Mouse (Mus musculus): ENCODE measurements around the gene Bpifb5. TPM values are rescaled to one million over a fixed set of nuclear protein-coding genes. Genes with fewer than 3 reads are reported as not detected.
"Not testable (repeated sequence)": the region's sequence is repeated elsewhere in the genome, so short reads cannot be mapped to it uniquely, and the experiment has no call there.

Bpifb5 gene
- polyA plus RNA-seq, 1 experiment from 2014 or later = 0.37 TPM

DNA sequence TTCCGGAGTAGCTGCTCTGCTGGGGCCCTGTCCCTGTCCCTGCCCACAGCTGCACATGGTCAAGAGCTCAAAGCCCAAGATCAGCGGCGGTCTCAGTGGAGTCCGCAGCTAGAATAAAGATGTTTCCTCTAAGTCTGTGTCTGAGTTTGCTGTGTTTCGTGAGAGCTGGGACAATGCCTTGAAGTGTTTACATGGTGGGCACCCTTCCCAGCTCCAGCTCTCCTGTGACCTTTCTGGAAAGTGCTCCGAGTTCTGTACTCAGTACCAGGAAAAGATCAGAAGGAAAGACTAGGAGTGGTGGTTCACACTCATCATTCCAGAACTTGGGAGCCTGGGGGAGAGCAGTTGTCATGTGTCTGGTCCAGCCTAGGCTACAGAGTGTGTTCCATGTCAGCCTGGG, 17.2 kb downstream of the Bpifb5 start:
- Histone ChIP-seq H3K4me1 (no peaks in the 10 kb centered on the region), H3K36me3 (no peaks in the 10 kb centered on the region), H3K4me3 (no peak overlapping the region), H3K4me2 (no peak overlapping the region), H3K27ac (replicated peaks) (no peak overlapping the region), H3K9me3 (no peaks in the 10 kb centered on the region), H3K27me3 (replicated peaks) (no peaks in the 10 kb centered on the region), H3K9ac (no peak overlapping the region)
- no peak for ATAC-seq (ENCODE audit: extremely low read depth, insufficient number of reproducible peaks, low FRiP score, low TSS enrichment)
- WGBS = 75% methylated on average over 6 of the region's 6 CpGs

DNA sequence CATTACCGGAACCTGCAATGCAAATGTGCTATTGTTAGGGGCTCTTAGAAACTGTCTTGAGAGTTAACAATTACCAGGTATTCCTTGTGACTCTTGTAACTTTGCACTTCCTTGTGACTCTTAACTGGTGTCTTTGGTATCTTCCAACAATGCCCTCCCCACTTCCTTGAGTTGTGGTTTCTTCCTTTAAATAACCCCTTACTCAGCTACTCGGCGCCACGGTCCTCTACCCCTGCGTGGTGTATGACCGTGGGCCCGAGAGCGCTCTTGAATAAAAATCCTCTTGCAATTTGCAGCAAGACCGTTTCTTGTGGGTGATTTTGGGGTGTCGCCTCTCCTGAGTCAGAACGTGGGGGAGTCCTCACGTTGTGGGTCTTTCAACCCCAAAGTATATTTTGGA, 19.2 kb downstream of the Bpifb5 start:
- H3K36me3 ChIP-seq; H3K27ac ChIP-seq (replicated peaks); H3K4me1 ChIP-seq; ATAC-seq (ENCODE audit: extremely low read depth, insufficient number of reproducible peaks, low FRiP score, low TSS enrichment); H3K4me2 ChIP-seq; H3K9ac ChIP-seq; H3K27me3 ChIP-seq (replicated peaks); H3K4me3 ChIP-seq; H3K9me3 ChIP-seq: not testable (repeated sequence)
- 88% methylated on average over 11 of the region's 12 CpGs for WGBS

DNA sequence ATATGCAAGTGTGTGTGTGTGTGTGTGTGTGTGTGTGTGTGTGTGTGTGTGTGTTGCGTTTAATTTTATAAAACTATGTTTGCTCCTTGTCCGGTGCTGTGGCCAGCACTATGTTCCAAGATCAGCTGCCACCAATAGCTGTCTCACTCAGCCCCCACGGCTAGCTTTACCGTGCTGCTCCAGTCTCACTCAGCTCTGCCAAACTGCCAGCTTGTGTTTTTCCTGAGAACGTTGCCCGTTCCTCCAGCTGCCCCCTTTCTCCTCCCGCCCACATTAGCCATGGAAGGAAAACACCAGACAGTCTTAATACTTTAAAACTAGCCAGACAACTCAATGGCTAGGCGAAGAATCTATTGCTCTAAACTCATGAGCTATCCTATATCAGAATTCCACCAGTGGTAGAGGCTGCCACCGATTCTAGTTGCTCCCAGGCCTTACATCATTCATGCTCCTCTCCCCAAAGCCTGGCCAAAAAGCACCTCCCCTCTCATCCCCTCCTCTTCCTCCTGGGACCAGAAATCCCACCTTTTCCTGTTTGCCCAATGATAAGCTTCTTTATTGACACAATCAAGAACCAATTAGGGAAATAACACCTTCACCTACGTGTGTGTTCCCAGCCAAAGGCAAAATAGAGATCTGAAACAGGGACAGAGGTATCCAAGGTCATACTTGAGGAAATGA, 20.0 kb downstream of the Bpifb5 start:
- Histone ChIP-seq H3K4me2 (no peak overlapping the region), H3K36me3 (no peaks in the 10 kb centered on the region), H3K4me1 (no peaks in the 10 kb centered on the region), H3K9me3 (no peaks in the 10 kb centered on the region), H3K27me3 (replicated peaks) (no peaks in the 10 kb centered on the region), H3K9ac (no peak overlapping the region), H3K4me3 (no peak overlapping the region), H3K27ac (replicated peaks) (no peak overlapping the region)
- ATAC-seq (ENCODE audit: extremely low read depth, insufficient number of reproducible peaks, low FRiP score, low TSS enrichment) = no peak
- WGBS = 83% methylated on average over 10 of the region's 10 CpGs

- WGBS = 86% methylated on average over 5 of the region's 5 CpGs
- no peak overlapping the region for H3K4me3 ChIP-seq
- no peaks in the 10 kb centered on the region for H3K27me3 ChIP-seq (replicated peaks)
- no peak overlapping the region for H3K4me2 ChIP-seq
- no peak for ATAC-seq (ENCODE audit: extremely low read depth, insufficient number of reproducible peaks, low FRiP score, low TSS enrichment)
- no peak overlapping the region for H3K9ac ChIP-seq
- no peaks in the 10 kb centered on the region for H3K9me3 ChIP-seq
- no peaks in the 10 kb centered on the region for H3K4me1 ChIP-seq
- no peaks in the 10 kb centered on the region for H3K36me3 ChIP-seq
- H3K27ac ChIP-seq (replicated peaks) = no peak overlapping the region
These were observed 21.8 kb downstream of the Bpifb5 start for GRCm38 (mm10) chr2:154245322-154245721.

GRCm38 (mm10) chr2:154255254-154255653, 31.7 kb downstream of the Bpifb5 start:
- not testable (repeated sequence) for H3K9ac ChIP-seq; H3K9me3 ChIP-seq; ATAC-seq (ENCODE audit: extremely low read depth, insufficient number of reproducible peaks, low FRiP score, low TSS enrichment); H3K36me3 ChIP-seq; H3K4me1 ChIP-seq; H3K27me3 ChIP-seq (replicated peaks); H3K4me2 ChIP-seq; H3K4me3 ChIP-seq; H3K27ac ChIP-seq (replicated peaks)
- WGBS = 86% methylated on average over 2 of the region's 4 CpGs

DNA sequence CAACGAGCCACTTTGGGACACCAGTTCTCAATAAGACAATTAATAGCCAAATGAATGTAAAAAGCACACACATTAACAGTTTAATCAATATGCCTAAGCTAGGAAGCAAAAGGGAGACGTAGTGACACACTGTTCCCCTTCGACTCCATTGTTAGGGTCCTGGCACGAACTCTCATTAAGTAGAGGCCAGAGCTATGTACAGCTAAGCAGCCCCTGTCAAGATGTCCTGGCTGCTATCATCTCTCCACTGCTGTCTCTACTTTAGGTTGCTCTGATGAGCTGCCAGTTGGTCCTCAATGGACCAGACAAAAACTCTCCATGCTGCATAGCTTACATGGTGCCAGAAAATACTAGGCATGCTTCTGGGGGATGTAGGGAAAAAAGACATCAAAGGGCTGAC, 32.2 kb downstream of the Bpifb5 start:
- no peaks in the 10 kb centered on the region for H3K4me1 ChIP-seq
- H3K27me3 ChIP-seq (replicated peaks) = no peaks in the 10 kb centered on the region
- no peak overlapping the region for H3K4me2 ChIP-seq
- no peak overlapping the region for H3K4me3 ChIP-seq
- no peak overlapping the region for H3K27ac ChIP-seq (replicated peaks)
- WGBS = 69% methylated on average over 4 of the region's 4 CpGs
- no peak overlapping the region for H3K9ac ChIP-seq
- H3K9me3 ChIP-seq = no peaks in the 10 kb centered on the region
- ATAC-seq (ENCODE audit: extremely low read depth, insufficient number of reproducible peaks, low FRiP score, low TSS enrichment) = no peak
- H3K36me3 ChIP-seq = no peaks in the 10 kb centered on the region

DNA sequence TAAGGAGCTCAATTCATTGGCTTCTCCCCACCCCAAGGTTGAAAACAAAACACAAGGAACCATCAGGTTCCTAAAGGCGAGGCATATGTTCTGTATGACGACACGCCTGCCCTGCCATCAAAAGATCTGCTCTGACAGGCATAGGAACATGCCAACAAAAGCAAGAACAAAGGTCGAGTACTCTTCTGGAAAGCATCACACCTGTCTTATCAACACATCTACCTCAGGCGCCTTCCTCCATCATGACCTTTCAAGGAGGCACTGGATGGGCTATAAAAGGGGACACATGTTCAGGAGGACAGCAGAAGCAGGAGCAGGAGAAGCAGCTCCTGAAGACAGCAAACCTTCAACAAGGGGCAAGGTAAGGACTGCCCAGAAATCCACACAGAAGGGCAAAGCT, 34.0 kb downstream of the Bpifb5 start, which contains the start of gene Bpifb9a:
Bpifb9a (plus strand) TSS at position 301 of the 400 bp plus-strand sequence.
- H3K36me3 ChIP-seq; H3K9ac ChIP-seq; H3K27me3 ChIP-seq (replicated peaks); H3K4me1 ChIP-seq; H3K4me3 ChIP-seq; H3K9me3 ChIP-seq; H3K4me2 ChIP-seq; ATAC-seq (ENCODE audit: extremely low read depth, insufficient number of reproducible peaks, low FRiP score, low TSS enrichment); H3K27ac ChIP-seq (replicated peaks): not testable (repeated sequence)
- 78% methylated on average over 5 of the region's 5 CpGs for WGBS

DNA sequence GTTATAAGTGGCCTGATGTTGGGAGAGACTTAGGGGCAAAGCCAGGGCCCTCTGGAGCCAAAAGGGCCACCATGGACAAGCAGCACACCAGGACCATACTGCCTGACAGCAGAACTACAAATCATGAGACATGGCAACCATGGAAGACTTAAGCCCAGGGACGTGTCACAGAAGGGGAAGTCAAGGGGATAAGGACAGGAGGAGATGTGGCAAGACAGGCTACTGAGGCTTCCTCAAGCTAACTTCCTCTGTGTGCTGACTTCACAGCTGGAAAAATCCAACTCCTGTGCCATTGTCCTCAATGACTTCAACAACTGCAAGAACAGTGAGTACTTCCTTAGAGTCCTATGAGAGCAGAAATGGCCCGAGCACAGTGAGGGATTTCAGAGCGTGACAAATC, 40.9 kb downstream of the Bpifb5 start:
- H3K27ac ChIP-seq (replicated peaks); H3K4me1 ChIP-seq; H3K36me3 ChIP-seq; H3K4me3 ChIP-seq; ATAC-seq (ENCODE audit: extremely low read depth, insufficient number of reproducible peaks, low FRiP score, low TSS enrichment); H3K27me3 ChIP-seq (replicated peaks); H3K9ac ChIP-seq; H3K9me3 ChIP-seq; H3K4me2 ChIP-seq: not testable (repeated sequence)
- 74% methylated on average over 3 of the region's 3 CpGs for WGBS

Other genes with a start within 250 kb of the Bpifb5 start
- not detected in 2 replicates for gene Bpifa6, start 248.8 kb upstream of the Bpifb5 start, polyA plus RNA-seq (2015; fragmentation: Nextera tagmentation; extraction: Ambion mirVana)
- gene Bpifa2, start 215.5 kb upstream of the Bpifb5 start, polyA plus RNA-seq (2015; fragmentation: Nextera tagmentation; extraction: Ambion mirVana) = not detected in 2 replicates
- not detected in 2 replicates for gene Bpifa3, start 93.4 kb upstream of the Bpifb5 start, polyA plus RNA-seq (2015; fragmentation: Nextera tagmentation; extraction: Ambion mirVana)
- gene Bpifa1, start 80.9 kb upstream of the Bpifb5 start, polyA plus RNA-seq (2015; fragmentation: Nextera tagmentation; extraction: Ambion mirVana) = not detected in 2 replicates
- not detected in 2 replicates for gene Bpifa5, start 61.1 kb upstream of the Bpifb5 start, polyA plus RNA-seq (2015; fragmentation: Nextera tagmentation; extraction: Ambion mirVana)
- gene Bpifb1, start 32.9 kb upstream of the Bpifb5 start, polyA plus RNA-seq (2015; fragmentation: Nextera tagmentation; extraction: Ambion mirVana) = 0.31 and 0.50 TPM in 2 replicates
- gene Bpifb9a, start 34.1 kb downstream of the Bpifb5 start, polyA plus RNA-seq (2015; fragmentation: Nextera tagmentation; extraction: Ambion mirVana) = not detected in 2 replicates
- gene Bpifb9b, start 83.5 kb downstream of the Bpifb5 start, polyA plus RNA-seq (2015; fragmentation: Nextera tagmentation; extraction: Ambion mirVana) = 0.09 TPM in 1 of 2 replicates, not detected in the other
- 13.2 and 15.7 TPM in 2 replicates for gene Cdk5rap1, start 149.3 kb downstream of the Bpifb5 start, polyA plus RNA-seq (2015; fragmentation: Nextera tagmentation; extraction: Ambion mirVana)
- gene Snta1, start 184.4 kb downstream of the Bpifb5 start, polyA plus RNA-seq (2015; fragmentation: Nextera tagmentation; extraction: Ambion mirVana) = 38.0 and 41.5 TPM in 2 replicates
- 28.3 and 29.2 TPM in 2 replicates for gene Cbfa2t2, start 212.7 kb downstream of the Bpifb5 start, polyA plus RNA-seq (2015; fragmentation: Nextera tagmentation; extraction: Ambion mirVana)

Measured in heart, embryonic 13.5 days (tissue).